9 mouse cellular contexts compared by ENCODE assay signal in genomic region chr16:91985211-91985610, GRCm38 (mm10).
"Had no signal": no experiment of that assay in that cellular context is flagged by ENCODE, and none has a peak within 500 bp of the region (broad histone marks: within the 10 kb centered on the region; RNA-seq: fewer than 3 reads in every experiment).

No protein-coding gene starts in this region.

- H3K4me2 ChIP-seq: intestine, embryonic 15.5 days; limb, embryonic 13.5 days; midbrain, embryonic 13.5 days had no signal

- H3K9ac ChIP-seq: intestine, embryonic 15.5 days; limb, embryonic 13.5 days; liver, embryonic 14.5 days; midbrain, embryonic 13.5 days had no signal

- H3K4me3 ChIP-seq: intestine, embryonic 15.5 days; limb, embryonic 13.5 days; midbrain, embryonic 13.5 days had no signal

- H3K27ac ChIP-seq: intestine, embryonic 15.5 days; limb, embryonic 13.5 days; liver, embryonic 14.5 days; midbrain, embryonic 13.5 days had no signal

- DNase-seq: left cerebral cortex, postnatal 4 days; lung, adult 18-20 months; right cerebral cortex, postnatal 14 days; thymus, adult 18-20 months; thymus, postnatal 14 days had no signal

- H3K27me3 ChIP-seq: intestine, embryonic 15.5 days; limb, embryonic 13.5 days; midbrain, embryonic 13.5 days had no signal

- H3K36me3 ChIP-seq: intestine, embryonic 15.5 days; limb, embryonic 13.5 days; midbrain, embryonic 13.5 days had no signal

- H3K9me3 ChIP-seq: intestine, embryonic 15.5 days; midbrain, embryonic 13.5 days had no signal

- ATAC-seq: intestine, embryonic 15.5 days; midbrain, embryonic 13.5 days had no signal

- H3K4me1 ChIP-seq: intestine, embryonic 15.5 days; limb, embryonic 13.5 days; midbrain, embryonic 13.5 days had no signal
